Mouse (Mus musculus) lung, postnatal 4 days (tissue): ENCODE measurements around the gene Celf2.

Experiments used
- DNase-seq, 2 experiments: peaks; one replicate each; pipeline ENCODE4 v3.0.0; 2021

Celf2 gene

GRCm38 (mm10) chr2:7259616-7260015 lies 249.7 kb downstream of the Celf2 start:
- DNase-seq = no peak

- no peak for DNase-seq
These were observed 253.3 kb downstream of the Celf2 start for GRCm38 (mm10) chr2:7256023-7256422.

- no peak for DNase-seq
These were observed 254.0 kb downstream of the Celf2 start for GRCm38 (mm10) chr2:7255386-7255785.

- DNase-seq = no peak
These were observed 259.0 kb downstream of the Celf2 start for GRCm38 (mm10) chr2:7250314-7250713.

- peak in 1 of 2 experiments; percentile 36 for DNase-seq
These were observed 260.4 kb downstream of the Celf2 start for GRCm38 (mm10) chr2:7249002-7249401.

- DNase-seq = peak; percentile 57 to 66
These were observed 263.2 kb downstream of the Celf2 start for GRCm38 (mm10) chr2:7245958-7246774.

- DNase-seq = no peak
These were observed 267.2 kb downstream of the Celf2 start for GRCm38 (mm10) chr2:7242139-7242538.

GRCm38 (mm10) chr2:7241523-7241941 lies 267.8 kb downstream of the Celf2 start:
- no peak for DNase-seq

GRCm38 (mm10) chr2:7237283-7237682 lies 272.1 kb downstream of the Celf2 start:
- no peak for DNase-seq

GRCm38 (mm10) chr2:7236452-7236851 lies 272.9 kb downstream of the Celf2 start:
- DNase-seq = no peak

- DNase-seq = no peak
These were observed 274.2 kb downstream of the Celf2 start for GRCm38 (mm10) chr2:7235059-7235741.

GRCm38 (mm10) chr2:7234587-7234986 lies 274.8 kb downstream of the Celf2 start:
- DNase-seq = no peak

GRCm38 (mm10) chr2:7233411-7233810 lies 276.0 kb downstream of the Celf2 start:
- no peak for DNase-seq

GRCm38 (mm10) chr2:7226785-7227184 lies 282.6 kb downstream of the Celf2 start:
- no peak for DNase-seq

GRCm38 (mm10) chr2:7224346-7225071 lies 284.9 kb downstream of the Celf2 start:
- no peak for DNase-seq

- no peak for DNase-seq
These were observed 285.8 kb downstream of the Celf2 start for GRCm38 (mm10) chr2:7223538-7223937.

GRCm38 (mm10) chr2:7222886-7223285 lies 286.5 kb downstream of the Celf2 start:
- DNase-seq = no peak

GRCm38 (mm10) chr2:7221856-7222255 lies 287.5 kb downstream of the Celf2 start:
- no peak for DNase-seq

- no peak for DNase-seq
These were observed 291.3 kb downstream of the Celf2 start for GRCm38 (mm10) chr2:7218101-7218500.

GRCm38 (mm10) chr2:7207691-7208504 lies 301.5 kb downstream of the Celf2 start:
- peak; percentile 5 to 31 for DNase-seq

- no peak for DNase-seq
These were observed 315.9 kb downstream of the Celf2 start for GRCm38 (mm10) chr2:7193413-7193812.

GRCm38 (mm10) chr2:7179186-7179585 lies 330.2 kb downstream of the Celf2 start:
- DNase-seq = no peak
